Mouse (Mus musculus): ENCODE data around the gene Actg1. TPM values are rescaled to one million over a fixed set of nuclear protein-coding genes. Genes with fewer than 3 reads are reported as not detected.

Actg1 gene
- total RNA-seq, 1 experiment: 2,367 TPM

DNA sequence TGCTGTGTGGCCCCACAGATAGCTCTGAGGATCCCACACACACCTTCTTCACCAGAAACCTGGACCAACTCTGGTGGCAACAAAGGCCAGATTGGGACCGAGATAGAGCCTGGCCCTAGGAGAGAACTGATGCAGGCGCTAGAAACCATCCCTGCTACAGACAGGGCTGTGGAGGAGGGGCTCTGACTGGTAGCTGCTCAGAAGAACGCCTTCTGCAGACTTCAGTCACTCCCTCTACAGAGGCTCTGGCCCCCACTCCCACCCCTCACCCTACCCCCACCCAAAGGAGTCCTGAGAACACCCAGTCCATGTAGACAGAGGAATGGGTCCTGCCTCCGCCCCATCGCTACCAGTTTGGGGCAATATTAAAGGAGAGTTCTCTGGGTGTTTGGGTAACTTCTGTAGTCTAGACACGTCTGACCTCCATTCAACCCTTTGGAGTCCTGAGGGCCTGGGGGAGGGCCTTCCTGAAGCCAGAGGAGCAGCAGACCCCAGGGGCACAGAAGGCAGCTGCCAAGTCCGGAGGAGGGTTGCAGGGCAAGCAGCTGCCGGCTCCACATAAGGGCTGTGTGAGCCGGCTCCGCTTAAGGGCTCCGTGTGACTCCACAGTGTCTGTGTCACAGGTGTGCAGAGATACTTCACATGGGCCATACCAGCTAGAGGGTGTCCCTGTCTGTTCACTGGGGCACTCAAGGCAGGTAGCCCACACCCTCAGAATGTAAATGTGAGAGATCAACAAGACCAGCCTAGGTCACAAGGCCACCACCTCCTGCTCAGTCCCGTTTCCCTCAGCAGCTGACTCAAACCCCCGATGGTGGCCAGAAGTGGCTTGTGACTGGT, 51.8 kb downstream of the Actg1 start:
- TF ChIP-seq MAFK (IDR thresholded peaks at IDR 0.05; ENCODE audit: insufficient read depth, low read depth, low read length) (no peak), ZC3H11A (IDR thresholded peaks at IDR 0.05; ENCODE audit: borderline replicate concordance, low read depth, low read length) (no peak), ZNF384 (IDR thresholded peaks at IDR 0.05; ENCODE audit: low read depth, low read length) (no peak), CHD2 (IDR thresholded peaks at IDR 0.05; ENCODE audit: low read depth, low read length) (no peak), HCFC1 (IDR thresholded peaks at IDR 0.05; ENCODE audit: borderline replicate concordance, insufficient read depth, low read length) (no peak)
- Histone ChIP-seq H3K27ac (ENCODE audit: insufficient read depth, low read depth, low read length, poor library complexity, severe bottlenecking) (no peak overlapping the region), H3K4me1 (ENCODE audit: control insufficient read depth in 2 of 2, insufficient read depth in 2 of 2, low read length in 2 of 2, poor library complexity in 1 of 2) (peaks cover 0 to 11% of the 10 kb centered on the region in 2 experiments; a peak in 2 of 4 replicates), H3K4me3 (ENCODE audit: insufficient read depth in 1 of 2, low read depth in 1 of 2, low read length in 2 of 2, poor library complexity in 1 of 2, severe bottlenecking in 1 of 2) (no peak overlapping the region), H3K9ac (ENCODE audit: insufficient read depth, low read depth, low read length, poor library complexity, severe bottlenecking) (no peak overlapping the region), H3K36me3 (ENCODE audit: control insufficient read depth, insufficient read depth, low read length, poor library complexity, severe bottlenecking) (no peaks in the 10 kb centered on the region), H3K9me3 (ENCODE audit: control insufficient read depth, insufficient read depth, low read depth, low read length) (no peaks in the 10 kb centered on the region)
- in situ Hi-C loops (cut with MboI; ENCODE audit: low sequenced_read_pairs in 2 of 2, unreplicated experiment in 2 of 2): no loop called here
- no peak for DNase-seq (ENCODE audit: low read depth, low spot score)

Other genes with a start within 250 kb of the Actg1 start
- gene Tepsin, start 249.8 kb downstream of the Actg1 start, total RNA-seq (2012; rRNA removed): 26.5 and 37.1 TPM in 2 replicates
- 48.8 and 49.3 TPM in 2 replicates for gene Ndufaf8, start 249.6 kb downstream of the Actg1 start, total RNA-seq (2012; rRNA removed)
- 146 and 216 TPM in 2 replicates for gene Slc38a10, start 197.2 kb downstream of the Actg1 start, total RNA-seq (2012; rRNA removed)
- gene Bahcc1, start 115.6 kb downstream of the Actg1 start, total RNA-seq (2012; rRNA removed): 11.7 and 16.3 TPM in 2 replicates
- gene Fscn2, start 13.0 kb upstream of the Actg1 start, total RNA-seq (2012; rRNA removed): 0.31 and 0.42 TPM in 2 replicates
- gene Faap100, start 30.2 kb upstream of the Actg1 start, total RNA-seq (2012; rRNA removed): 27.2 and 30.0 TPM in 2 replicates
- gene Nploc4, start 89.2 kb upstream of the Actg1 start, total RNA-seq (2012; rRNA removed): 35.6 and 57.7 TPM in 2 replicates
- gene Tspan10, start 94.1 kb upstream of the Actg1 start, total RNA-seq (2012; rRNA removed): not detected in 2 replicates
- gene Pde6g, start 105.0 kb upstream of the Actg1 start, total RNA-seq (2012; rRNA removed): not detected in 2 replicates
- 2.9 and 4.1 TPM in 2 replicates for gene Oxld1, start 109.5 kb upstream of the Actg1 start, total RNA-seq (2012; rRNA removed)
- 24.6 and 27.4 TPM in 2 replicates for gene Ccdc137, start 109.6 kb upstream of the Actg1 start, total RNA-seq (2012; rRNA removed)
- gene Arl16, start 119.1 kb upstream of the Actg1 start, total RNA-seq (2012; rRNA removed): 15.3 and 21.2 TPM in 2 replicates
- 100 and 136 TPM in 2 replicates for gene Mrpl12, start 136.1 kb upstream of the Actg1 start, total RNA-seq (2012; rRNA removed)
- gene Slc25a10, start 143.3 kb upstream of the Actg1 start, total RNA-seq (2012; rRNA removed): 30.2 and 35.0 TPM in 2 replicates
- gene Gcgr, start 182.2 kb upstream of the Actg1 start, total RNA-seq (2012; rRNA removed): 0.40 and 0.53 TPM in 2 replicates
- 18.9 and 20.2 TPM in 2 replicates for gene Mcrip1, start 201.2 kb upstream of the Actg1 start, total RNA-seq (2012; rRNA removed)
- gene Ppp1r27, start 202.6 kb upstream of the Actg1 start, total RNA-seq (2012; rRNA removed): not detected in 2 replicates
- 904 and 977 TPM in 2 replicates for gene P4hb, start 224.7 kb upstream of the Actg1 start, total RNA-seq (2012; rRNA removed)
- 161 and 253 TPM in 2 replicates for gene Arhgdia, start 233.1 kb upstream of the Actg1 start, total RNA-seq (2012; rRNA removed)
- 300 and 397 TPM in 2 replicates for gene Alyref, start 249.8 kb upstream of the Actg1 start, total RNA-seq (2012; rRNA removed)
- gene Anapc11, start 249.9 kb upstream of the Actg1 start, total RNA-seq (2012; rRNA removed): 87.4 and 98.4 TPM in 2 replicates

Measured in ES-E14 (cell line).